Mouse (Mus musculus) cerebellum, postnatal 10 days (tissue): Measurements from ENCODE around the gene Ccdc15.

Experiments
- DNase-seq, 2 experiments: peaks; one replicate each; pipeline ENCODE4 v3.0.0; 2021; ENCODE audit warnings: mixed read lengths in 2 of 2

Ccdc15 gene

GRCm38 (mm10) chr9:37347988-37348642 is at the start of gene Ccdc15:
Gene Ccdc15 (minus strand): TSS chr9:37348432.
- DNase-seq = peak; percentile 99

- DNase-seq = no peak
Measured at GRCm38 (mm10) chr9:37393482-37394131, 45.4 kb upstream of the Ccdc15 start.

GRCm38 (mm10) chr9:37392071-37392470 is 43.8 kb upstream of the Ccdc15 start:
- no peak for DNase-seq

- DNase-seq = no peak
Measured at GRCm38 (mm10) chr9:37390891-37391290, 42.7 kb upstream of the Ccdc15 start.

GRCm38 (mm10) chr9:37384284-37385182 is 36.3 kb upstream of the Ccdc15 start:
- DNase-seq = peak; percentile 50 to 52

- DNase-seq = no peak
Measured at GRCm38 (mm10) chr9:37383161-37383560, 34.9 kb upstream of the Ccdc15 start.

- DNase-seq = no peak
Measured at GRCm38 (mm10) chr9:37375718-37376117, 27.5 kb upstream of the Ccdc15 start.

GRCm38 (mm10) chr9:37371232-37371801 is 23.1 kb upstream of the Ccdc15 start:
- DNase-seq = no peak

- no peak for DNase-seq
Measured at GRCm38 (mm10) chr9:37368860-37369259, 20.6 kb upstream of the Ccdc15 start.

GRCm38 (mm10) chr9:37368081-37368830 is 20.0 kb upstream of the Ccdc15 start:
- no peak for DNase-seq

GRCm38 (mm10) chr9:37367301-37368080 is 19.3 kb upstream of the Ccdc15 start, which contains the start of gene Hepacam:
Gene Hepacam (plus strand): TSS chr9:37367351.
- peak; percentile 15 to 28 for DNase-seq

GRCm38 (mm10) chr9:37365706-37366105 is 17.5 kb upstream of the Ccdc15 start:
- DNase-seq = no peak

- no peak for DNase-seq
Measured at GRCm38 (mm10) chr9:37364392-37364791, 16.2 kb upstream of the Ccdc15 start.

GRCm38 (mm10) chr9:37363551-37363950 is 15.3 kb upstream of the Ccdc15 start:
- DNase-seq = no peak

- no peak for DNase-seq
Measured at GRCm38 (mm10) chr9:37362881-37363280, 14.6 kb upstream of the Ccdc15 start.

- no peak for DNase-seq
Measured at GRCm38 (mm10) chr9:37362084-37362483, 13.9 kb upstream of the Ccdc15 start.

GRCm38 (mm10) chr9:37359331-37360220 is 11.3 kb upstream of the Ccdc15 start:
- DNase-seq = peak; percentile 3 to 22

- DNase-seq = peak; percentile 20 to 48
Measured at GRCm38 (mm10) chr9:37358713-37359330, 10.6 kb upstream of the Ccdc15 start.

GRCm38 (mm10) chr9:37354485-37354884 is 6.3 kb upstream of the Ccdc15 start:
- DNase-seq = no peak

- peak in 1 of 2 experiments; percentile 16 for DNase-seq
Measured at GRCm38 (mm10) chr9:37351266-37351665, 3.0 kb upstream of the Ccdc15 start.
